Mouse (Mus musculus): ENCODE results near the gene Naa40. TPM values are rescaled to one million over a fixed set of nuclear protein-coding genes. Genes with fewer than 3 reads are reported as not detected.

The Naa40 gene
- total and polyA plus RNA-seq, 3 experiments, result 14.9 to 23.8 (median 16.4) TPM

DNA sequence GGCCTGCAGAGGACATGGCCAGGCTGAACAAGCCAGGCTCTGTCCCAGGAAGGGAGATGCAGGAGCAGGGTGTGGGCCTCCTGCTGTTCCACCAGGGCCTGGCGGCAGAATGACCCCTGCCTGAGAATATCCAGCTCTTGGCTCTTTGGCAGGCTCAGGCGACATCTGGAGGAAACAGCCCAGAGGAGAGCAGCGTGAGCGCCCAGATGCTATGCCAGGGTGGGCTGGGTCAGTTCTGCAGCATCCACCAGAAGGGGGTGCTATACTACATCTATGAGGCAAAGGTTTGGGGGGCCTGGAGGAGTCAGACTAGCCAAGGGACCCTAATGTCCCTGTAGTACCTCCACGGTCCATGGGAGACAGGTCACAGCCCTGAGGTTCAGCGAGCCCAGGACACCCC, 38.1 kb upstream of the Naa40 start:
- TF ChIP-seq POLR2A (IDR thresholded peaks at IDR 0.05; ENCODE audit: insufficient read depth, low read depth, low read length) (no peak), CTCF (IDR thresholded peaks at IDR 0.05) (peak; percentile 81), EP300 (IDR thresholded peaks at IDR 0.05; ENCODE audit: insufficient read depth, low read depth, low read length) (peak; percentile 63; the same call in 1 of the 2 replicates)
- intact Hi-C loops (cut with DNase I), result no loop called here
- no peaks in the 10 kb centered on the region for H3K79me2 ChIP-seq (replicated peaks; ENCODE audit: control insufficient read depth, insufficient read depth, low read length)
- H3K36me3 ChIP-seq (ENCODE audit: control insufficient read depth, insufficient read depth, low read length), result no peaks in the 10 kb centered on the region
- no peak overlapping the region for H3K27ac ChIP-seq
- H3K27me3 ChIP-seq (ENCODE audit: control insufficient read depth, insufficient read depth, low read length), result no peaks in the 10 kb centered on the region
- H3K4me3 ChIP-seq, result no peak overlapping the region
- peak; percentile 55 to 66 for DNase-seq
- no peak overlapping the region for H3K9ac ChIP-seq (ENCODE audit: low read depth, low read length)
- no peaks in the 10 kb centered on the region; the same call in 1 of the 2 replicates for H3K4me1 ChIP-seq (ENCODE audit: control insufficient read depth, insufficient read depth, low read length)
- WGBS, result 30% methylated on average over 6 of the region's 6 CpGs

DNA sequence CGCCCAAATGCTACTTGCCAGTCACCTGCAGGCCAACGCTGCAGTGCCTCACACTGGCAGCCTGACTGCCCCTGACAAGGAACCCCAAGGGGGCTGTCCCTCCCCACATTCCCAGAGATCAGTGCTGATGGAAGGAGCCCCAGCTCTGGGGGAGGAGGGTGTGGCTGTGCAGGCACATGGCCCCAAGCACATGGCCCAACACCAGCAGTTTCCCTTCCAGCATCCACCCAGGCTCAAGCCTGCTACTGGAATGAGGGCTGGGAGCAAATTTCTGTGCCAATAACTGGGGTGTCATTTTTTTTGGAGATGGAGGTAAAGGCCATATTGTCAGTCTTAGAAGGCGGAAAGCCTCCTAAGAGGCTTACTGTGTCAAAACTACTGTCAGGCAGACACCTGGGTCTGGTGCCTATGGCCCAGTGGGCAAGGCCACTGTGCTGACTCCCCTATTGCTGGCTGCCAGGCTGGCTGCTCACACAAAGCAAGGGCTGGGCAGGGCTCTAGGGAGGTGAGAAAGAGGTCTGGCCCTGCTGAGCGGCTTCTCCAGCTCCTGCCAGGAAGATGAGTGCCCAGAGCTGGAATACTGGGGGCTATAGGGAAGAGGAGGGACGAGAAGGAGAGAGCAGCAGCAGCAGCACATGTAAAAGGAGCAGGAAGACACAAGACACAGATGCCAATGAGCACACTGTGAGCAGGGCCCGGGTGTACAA, 37.4 kb upstream of the Naa40 start:
- no peak for TF ChIP-seq EP300 (IDR thresholded peaks at IDR 0.05; ENCODE audit: insufficient read depth, low read depth, low read length)
- TF ChIP-seq POLR2A (IDR thresholded peaks at IDR 0.05; ENCODE audit: insufficient read depth, low read depth, low read length), result no peak
- TF ChIP-seq CTCF (IDR thresholded peaks at IDR 0.05), result no peak
- Histone ChIP-seq H3K27ac (no peak overlapping the region), H3K9ac (ENCODE audit: low read depth, low read length) (no peak overlapping the region), H3K36me3 (ENCODE audit: control insufficient read depth, insufficient read depth, low read length) (no peaks in the 10 kb centered on the region), H3K79me2 (replicated peaks; ENCODE audit: control insufficient read depth, insufficient read depth, low read length) (no peaks in the 10 kb centered on the region), H3K27me3 (ENCODE audit: control insufficient read depth, insufficient read depth, low read length) (no peaks in the 10 kb centered on the region), H3K4me1 (ENCODE audit: control insufficient read depth, insufficient read depth, low read length) (no peaks in the 10 kb centered on the region; the same call in 1 of the 2 replicates), H3K4me3 (no peak overlapping the region)
- WGBS, result 74% methylated on average over 6 of the region's 6 CpGs
- intact Hi-C loops (cut with DNase I), result no loop called here
- no peak for DNase-seq

DNA sequence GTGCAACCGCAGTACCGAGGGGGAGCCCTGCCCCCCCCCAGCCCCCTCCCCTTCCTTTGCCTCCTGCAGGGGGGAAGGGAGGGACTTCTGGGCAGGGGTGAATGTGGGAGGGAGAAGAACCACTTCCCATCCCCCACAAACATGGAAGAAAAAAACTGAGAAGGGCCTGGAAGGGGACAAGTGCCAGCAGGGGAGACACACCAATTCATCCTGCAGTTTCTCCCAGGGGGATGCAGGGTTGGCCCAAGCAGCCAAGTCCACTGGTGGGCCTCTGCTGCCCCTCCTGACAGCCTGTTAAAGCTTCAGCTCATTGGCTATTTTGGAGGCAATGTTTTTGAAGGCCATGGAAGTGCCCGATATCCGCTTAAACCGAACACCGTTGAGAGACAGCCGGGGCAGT, 35.8 kb upstream of the Naa40 start:
- TF ChIP-seq CTCF (IDR thresholded peaks at IDR 0.05) (no peak), EP300 (IDR thresholded peaks at IDR 0.05; ENCODE audit: insufficient read depth, low read depth, low read length) (no peak), POLR2A (IDR thresholded peaks at IDR 0.05; ENCODE audit: insufficient read depth, low read depth, low read length) (no peak)
- Histone ChIP-seq H3K27me3 (ENCODE audit: control insufficient read depth, insufficient read depth, low read length) (no peaks in the 10 kb centered on the region), H3K36me3 (ENCODE audit: control insufficient read depth, insufficient read depth, low read length) (no peaks in the 10 kb centered on the region), H3K9ac (ENCODE audit: low read depth, low read length) (no peak overlapping the region), H3K79me2 (replicated peaks; ENCODE audit: control insufficient read depth, insufficient read depth, low read length) (no peaks in the 10 kb centered on the region), H3K4me1 (ENCODE audit: control insufficient read depth, insufficient read depth, low read length) (no peaks in the 10 kb centered on the region; the same call in 1 of the 2 replicates), H3K4me3 (no peak overlapping the region), H3K27ac (no peak overlapping the region)
- DNase-seq, result no peak
- WGBS, result 87% methylated on average over 7 of the region's 7 CpGs
- intact Hi-C loops (cut with DNase I), result no loop called here

DNA sequence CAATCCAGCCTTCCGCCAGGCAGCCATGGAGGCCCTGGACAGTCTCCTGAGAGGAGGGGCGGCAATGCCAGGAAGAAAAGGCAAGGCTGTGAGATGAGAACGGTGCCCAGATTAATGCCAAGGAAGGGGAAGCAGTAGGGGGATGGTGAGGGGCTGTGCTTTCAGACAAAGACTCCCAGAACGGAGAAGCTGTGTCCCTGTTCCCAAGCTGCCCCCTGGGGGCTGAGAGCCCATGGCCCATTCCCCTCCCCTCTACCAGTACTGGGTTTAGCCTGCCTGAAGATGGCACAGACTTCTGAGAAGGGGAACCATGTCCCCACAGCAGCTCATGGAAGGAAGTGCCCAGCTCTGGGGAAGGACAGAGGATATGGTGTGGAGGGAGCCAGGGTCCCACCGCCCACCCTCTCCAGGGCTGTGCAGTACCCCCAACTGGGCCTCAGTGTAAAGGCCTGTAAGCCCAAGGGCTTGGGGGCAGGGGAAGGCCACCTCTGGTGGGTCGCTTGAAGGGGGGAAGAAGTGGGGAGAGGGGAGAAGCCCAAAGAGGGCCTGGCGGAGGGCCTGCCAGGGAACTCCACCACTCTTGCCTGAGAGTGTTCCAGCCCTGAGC, 35.2 kb upstream of the Naa40 start:
- H3K4me1 ChIP-seq (ENCODE audit: control insufficient read depth, insufficient read depth, low read length), result no peaks in the 10 kb centered on the region; the same call in 1 of the 2 replicates
- TF ChIP-seq CTCF (IDR thresholded peaks at IDR 0.05) (no peak), POLR2A (IDR thresholded peaks at IDR 0.05; ENCODE audit: insufficient read depth, low read depth, low read length) (no peak), EP300 (IDR thresholded peaks at IDR 0.05; ENCODE audit: insufficient read depth, low read depth, low read length) (no peak)
- no peak overlapping the region for H3K4me3 ChIP-seq
- H3K9ac ChIP-seq (ENCODE audit: low read depth, low read length), result no peak overlapping the region
- no peaks in the 10 kb centered on the region for H3K36me3 ChIP-seq (ENCODE audit: control insufficient read depth, insufficient read depth, low read length)
- H3K27me3 ChIP-seq (ENCODE audit: control insufficient read depth, insufficient read depth, low read length), result no peaks in the 10 kb centered on the region
- 75% methylated on average over 7 of the region's 7 CpGs for WGBS
- H3K79me2 ChIP-seq (replicated peaks; ENCODE audit: control insufficient read depth, insufficient read depth, low read length), result no peaks in the 10 kb centered on the region
- no peak overlapping the region for H3K27ac ChIP-seq
- intact Hi-C loops (cut with DNase I), result no loop called here
- no peak for DNase-seq

DNA sequence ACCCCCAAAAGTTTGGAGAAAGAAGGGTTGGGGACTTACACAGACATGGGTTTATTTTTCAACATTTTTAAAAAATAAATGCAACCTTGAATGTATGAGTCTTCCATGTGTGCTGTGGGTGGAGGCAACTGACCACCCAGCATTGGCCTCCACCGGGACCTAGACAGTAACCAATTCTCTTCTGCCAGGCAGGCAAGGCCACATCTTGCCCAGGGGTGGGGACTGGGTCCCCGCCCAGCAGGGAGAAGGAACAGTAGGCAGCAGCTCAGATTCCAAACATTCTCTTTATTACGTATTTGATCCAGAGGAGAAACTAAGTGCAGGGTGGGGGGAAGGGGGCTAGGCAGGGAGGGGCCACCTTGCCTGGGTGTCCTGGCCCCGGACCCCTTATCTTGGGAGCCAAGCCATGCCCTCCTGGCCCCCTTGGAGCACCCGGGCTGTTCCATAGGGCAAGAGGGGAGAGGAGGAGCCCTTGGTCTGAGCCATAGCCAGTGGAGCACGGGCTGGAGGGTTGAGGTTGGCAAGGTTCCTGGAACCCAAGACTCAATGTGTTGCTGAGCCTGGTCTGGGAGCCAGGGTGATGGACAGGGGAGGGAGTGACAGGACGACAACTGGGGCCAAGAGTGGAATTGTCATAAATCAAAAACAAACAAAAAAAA, 34.3 kb upstream of the Naa40 start:
- peak in 1 of 2 experiments; percentile 42 for DNase-seq
- no peak overlapping the region; the same call in 1 of the 2 replicates for H3K27ac ChIP-seq
- 39% methylated on average over 7 of the region's 7 CpGs for WGBS
- no peaks in the 10 kb centered on the region; the same call in 1 of the 2 replicates for H3K4me1 ChIP-seq (ENCODE audit: control insufficient read depth, insufficient read depth, low read length)
- intact Hi-C loops (cut with DNase I), result no loop called here
- H3K27me3 ChIP-seq (ENCODE audit: control insufficient read depth, insufficient read depth, low read length), result no peaks in the 10 kb centered on the region
- TF ChIP-seq POLR2A (IDR thresholded peaks at IDR 0.05; ENCODE audit: insufficient read depth, low read depth, low read length) (no peak), EP300 (IDR thresholded peaks at IDR 0.05; ENCODE audit: insufficient read depth, low read depth, low read length) (no peak), CTCF (IDR thresholded peaks at IDR 0.05) (no peak)
- H3K4me3 ChIP-seq, result no peak overlapping the region
- no peaks in the 10 kb centered on the region for H3K36me3 ChIP-seq (ENCODE audit: control insufficient read depth, insufficient read depth, low read length)
- no peak overlapping the region for H3K9ac ChIP-seq (ENCODE audit: low read depth, low read length)
- no peaks in the 10 kb centered on the region for H3K79me2 ChIP-seq (replicated peaks; ENCODE audit: control insufficient read depth, insufficient read depth, low read length)

All from heart, adult 2 months (tissue).